Mouse (Mus musculus) megakaryocyte, adult 5-6 weeks (primary cell): ENCODE results near the gene Sepsecs. TPM values are rescaled to one million over a fixed set of nuclear protein-coding genes. Genes with fewer than 3 reads are reported as not detected.

Experiments
- ATAC-seq: 2 replicates; pipeline ENCODE4 v1.8.0; 2016; ENCODE audit warnings: mild to moderate bottlenecking, inconsistent platforms; ENCODE audit not compliant: poor library complexity, severe bottlenecking
- total RNA-seq, 2 experiments: library from RNA; stranded (forward) in 1 of 2; stranded (reverse) in 1 of 2; fragments of 153-499, 151-499 nt in 1 of 2; fragments of 221-1000, 200-1000 nt in 1 of 2; gene quantifications; 2 replicates each; pipeline versions ENCODE4 v1.2.3 to v1.2.4; 2015 to 2017

Gene Sepsecs
- total RNA-seq, 2 experiments from 2014 or later: 8.5 to 9.3 TPM

- ATAC-seq: no peak
Observed at GRCm38 (mm10) chr5:52611315-52611895, 58.1 kb downstream of the Sepsecs start.

DNA sequence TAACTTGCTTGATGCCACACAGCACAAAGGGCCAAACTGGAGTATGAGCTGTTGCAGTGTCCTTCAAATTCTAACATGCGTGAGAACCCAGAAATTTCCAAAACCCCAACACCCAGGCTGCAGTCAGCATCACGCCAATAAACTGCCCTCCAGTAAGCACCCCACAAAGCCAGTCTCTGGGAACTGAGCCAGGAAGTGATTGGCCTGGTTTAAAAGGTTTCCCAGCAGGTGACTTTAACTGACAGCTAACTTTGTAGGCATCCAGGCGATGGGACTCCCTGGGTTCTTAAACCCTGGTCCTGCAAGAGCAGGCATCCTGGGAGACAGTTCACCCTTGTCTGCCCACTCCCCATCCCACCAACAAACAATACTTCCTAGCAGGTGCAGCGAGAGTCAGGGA is 59.2 kb downstream of the Sepsecs start:
- no peak for ATAC-seq

GRCm38 (mm10) chr5:52609672-52610071 is 59.8 kb downstream of the Sepsecs start:
- no peak for ATAC-seq

- no peak for ATAC-seq
Observed at GRCm38 (mm10) chr5:52604582-52605041, 64.9 kb downstream of the Sepsecs start.

GRCm38 (mm10) chr5:52590612-52591011 is 78.9 kb downstream of the Sepsecs start:
- no peak for ATAC-seq

Other genes with a start within 250 kb of the Sepsecs start
- 0.09 TPM in 1 of 2 replicates, not detected in the other for gene Ccdc149, start 198.2 kb downstream of the Sepsecs start, total RNA-seq (2015)
- not detected in 2 replicates for gene Ccdc149, start 198.2 kb downstream of the Sepsecs start, total RNA-seq (2017)
- not detected in 2 replicates for gene Lgi2, start 103.2 kb downstream of the Sepsecs start, total RNA-seq (2015)
- not detected in 2 replicates for gene Lgi2, start 103.2 kb downstream of the Sepsecs start, total RNA-seq (2017)
- 15.0 and 16.1 TPM in 2 replicates for gene Pi4k2b, start 71.9 kb upstream of the Sepsecs start, total RNA-seq (2015)
- gene Pi4k2b, start 71.9 kb upstream of the Sepsecs start, total RNA-seq (2017): 12.2 and 17.2 TPM in 2 replicates
- gene Zcchc4, start 105.7 kb upstream of the Sepsecs start, total RNA-seq (2015): 12.1 and 16.4 TPM in 2 replicates
- 9.2 and 11.8 TPM in 2 replicates for gene Zcchc4, start 105.7 kb upstream of the Sepsecs start, total RNA-seq (2017)
- 47.1 and 50.1 TPM in 2 replicates for gene Anapc4, start 164.3 kb upstream of the Sepsecs start, total RNA-seq (2015)
- gene Anapc4, start 164.3 kb upstream of the Sepsecs start, total RNA-seq (2017): 60.6 and 77.7 TPM in 2 replicates